Mouse (Mus musculus): ENCODE measurements around the gene Asb1. TPM values are rescaled to one million over a fixed set of nuclear protein-coding genes. Genes with fewer than 3 reads are reported as not detected.

Asb1 gene
- polyA plus RNA-seq (2015; fragmentation: Nextera tagmentation; extraction: Ambion mirVana) = 5.8 and 6.0 TPM in 2 replicates

GRCm38 (mm10) chr1:91540271-91540826 lies at the start of gene Asb1:
Gene Asb1 (plus strand): TSS chr1:91540544.
- ATAC-seq (ENCODE audit: low read depth) = peak; percentile 98
- Histone ChIP-seq H3K27ac (ENCODE audit: low read length) (peak within 1 kb of the TSS; percentile 62), H3K9ac (ENCODE audit: low read length) (peak within 1 kb of the TSS; percentile 81), H3K4me3 (ENCODE audit: low read length) (peak within 1 kb of the TSS; percentile 86), H3K4me1 (replicated peaks; ENCODE audit: control insufficient read depth, insufficient read depth, low read length) (peaks cover 17% of the 10 kb centered on the region), H3K36me3 (ENCODE audit: control insufficient read depth, insufficient read depth, low read length) (peaks cover 2% of the 10 kb centered on the region; the same call in 1 of the 2 replicates), H3K27me3 (ENCODE audit: control insufficient read depth, insufficient read depth, low read depth, low read length) (peaks cover 9% of the 10 kb centered on the region; the same call in 1 of the 2 replicates), H3K9me3 (ENCODE audit: control insufficient read depth, low read length) (no peaks in the 10 kb centered on the region), H3K4me2 (ENCODE audit: low read depth, low read length) (peak within 1 kb of the TSS; percentile 95)
- WGBS = under 1% methylated on average over 41 of the region's 41 CpGs

- Histone ChIP-seq H3K9me3 (ENCODE audit: control insufficient read depth, low read length) (no peaks in the 10 kb centered on the region), H3K4me3 (ENCODE audit: low read length) (no peak overlapping the region), H3K4me1 (replicated peaks; ENCODE audit: control insufficient read depth, insufficient read depth, low read length) (peaks cover 16% of the 10 kb centered on the region), H3K27me3 (ENCODE audit: control insufficient read depth, insufficient read depth, low read depth, low read length) (no peaks in the 10 kb centered on the region), H3K27ac (ENCODE audit: low read length) (no peak overlapping the region), H3K9ac (ENCODE audit: low read length) (no peak overlapping the region), H3K4me2 (ENCODE audit: low read depth, low read length) (no peak overlapping the region), H3K36me3 (ENCODE audit: control insufficient read depth, insufficient read depth, low read length) (no peaks in the 10 kb centered on the region)
- ATAC-seq (ENCODE audit: low read depth) = no peak
- WGBS = 53% methylated on average over 2 of the region's 2 CpGs
Measured at GRCm38 (mm10) chr1:91492740-91493139, 47.6 kb upstream of the Asb1 start.

GRCm38 (mm10) chr1:91493938-91494337 lies 46.4 kb upstream of the Asb1 start:
- H3K27ac ChIP-seq (ENCODE audit: low read length) = no peak overlapping the region
- ATAC-seq (ENCODE audit: low read depth) = peak; percentile 9; the same call in 1 of the 2 replicates

GRCm38 (mm10) chr1:91494457-91495140 lies 45.7 kb upstream of the Asb1 start, which contains the start of gene Traf3ip1:
Gene Traf3ip1 (plus strand): TSS chr1:91494647.
- H3K36me3 ChIP-seq (ENCODE audit: control insufficient read depth, insufficient read depth, low read length) = no peaks in the 10 kb centered on the region
- peak within 1 kb of the TSS; percentile 83 for H3K9ac ChIP-seq (ENCODE audit: low read length)
- no peaks in the 10 kb centered on the region for H3K27me3 ChIP-seq (ENCODE audit: control insufficient read depth, insufficient read depth, low read depth, low read length)
- peak within 1 kb of the TSS; percentile 92 for H3K4me3 ChIP-seq (ENCODE audit: low read length)
- no peaks in the 10 kb centered on the region for H3K9me3 ChIP-seq (ENCODE audit: control insufficient read depth, low read length)
- under 1% methylated on average over 74 of the region's 79 CpGs for WGBS
- H3K4me2 ChIP-seq (ENCODE audit: low read depth, low read length) = peak within 1 kb of the TSS; percentile 75
- peaks cover 16% of the 10 kb centered on the region for H3K4me1 ChIP-seq (replicated peaks; ENCODE audit: control insufficient read depth, insufficient read depth, low read length)
- H3K27ac ChIP-seq (ENCODE audit: low read length) = no peak within 1 kb of the TSS; the same call in 1 of the 2 replicates
- peak; percentile 99 for ATAC-seq (ENCODE audit: low read depth)

More at GRCm38 (mm10) chr1:91493938-91494337, 46.4 kb upstream of the Asb1 start:
- H3K27me3 ChIP-seq (ENCODE audit: control insufficient read depth, insufficient read depth, low read depth, low read length) = no peaks in the 10 kb centered on the region
- peak overlapping the region; percentile 58 for H3K4me2 ChIP-seq (ENCODE audit: low read depth, low read length)
- peak overlapping the region; percentile 83; the same call in 1 of the 2 replicates for H3K9ac ChIP-seq (ENCODE audit: low read length)
- H3K4me3 ChIP-seq (ENCODE audit: low read length) = peak overlapping the region; percentile 92
- no peaks in the 10 kb centered on the region for H3K36me3 ChIP-seq (ENCODE audit: control insufficient read depth, insufficient read depth, low read length)
- WGBS = 41% methylated on average over 3 of the region's 3 CpGs
- peaks cover 16% of the 10 kb centered on the region for H3K4me1 ChIP-seq (replicated peaks; ENCODE audit: control insufficient read depth, insufficient read depth, low read length)
- no peaks in the 10 kb centered on the region for H3K9me3 ChIP-seq (ENCODE audit: control insufficient read depth, low read length)

- no peak for ATAC-seq (ENCODE audit: low read depth)
- 33% methylated on average over 5 of the region's 5 CpGs for WGBS
- Histone ChIP-seq H3K27me3 (ENCODE audit: control insufficient read depth, insufficient read depth, low read depth, low read length) (no peaks in the 10 kb centered on the region), H3K36me3 (ENCODE audit: control insufficient read depth, insufficient read depth, low read length) (no peaks in the 10 kb centered on the region), H3K9ac (ENCODE audit: low read length) (peak overlapping the region; percentile 83), H3K9me3 (ENCODE audit: control insufficient read depth, low read length) (no peaks in the 10 kb centered on the region), H3K4me2 (ENCODE audit: low read depth, low read length) (peak overlapping the region; percentile 75), H3K4me1 (replicated peaks; ENCODE audit: control insufficient read depth, insufficient read depth, low read length) (peaks cover 16% of the 10 kb centered on the region), H3K4me3 (ENCODE audit: low read length) (peak overlapping the region; percentile 92), H3K27ac (ENCODE audit: low read length) (no peak overlapping the region)
Measured at GRCm38 (mm10) chr1:91495321-91495720, 45.0 kb upstream of the Asb1 start.

- Histone ChIP-seq H3K4me2 (ENCODE audit: low read depth, low read length) (no peak overlapping the region), H3K36me3 (ENCODE audit: control insufficient read depth, insufficient read depth, low read length) (peaks cover 3% of the 10 kb centered on the region; the same call in 1 of the 2 replicates), H3K4me1 (replicated peaks; ENCODE audit: control insufficient read depth, insufficient read depth, low read length) (peaks cover 16% of the 10 kb centered on the region), H3K9ac (ENCODE audit: low read length) (no peak overlapping the region), H3K9me3 (ENCODE audit: control insufficient read depth, low read length) (no peaks in the 10 kb centered on the region), H3K27me3 (ENCODE audit: control insufficient read depth, insufficient read depth, low read depth, low read length) (no peaks in the 10 kb centered on the region), H3K27ac (ENCODE audit: low read length) (no peak overlapping the region), H3K4me3 (ENCODE audit: low read length) (no peak overlapping the region)
- ATAC-seq (ENCODE audit: low read depth) = no peak
- 94% methylated on average over 6 of the region's 6 CpGs for WGBS
Measured at GRCm38 (mm10) chr1:91498579-91498978, 41.8 kb upstream of the Asb1 start.

- no peak for ATAC-seq (ENCODE audit: low read depth)
- WGBS = 59% methylated on average over 3 of the region's 3 CpGs
- H3K9ac ChIP-seq (ENCODE audit: low read length) = no peak overlapping the region
- no peaks in the 10 kb centered on the region for H3K9me3 ChIP-seq (ENCODE audit: control insufficient read depth, low read length)
- no peaks in the 10 kb centered on the region for H3K4me1 ChIP-seq (replicated peaks; ENCODE audit: control insufficient read depth, insufficient read depth, low read length)
- H3K27ac ChIP-seq (ENCODE audit: low read length) = no peak overlapping the region
- H3K27me3 ChIP-seq (ENCODE audit: control insufficient read depth, insufficient read depth, low read depth, low read length) = no peaks in the 10 kb centered on the region
- H3K36me3 ChIP-seq (ENCODE audit: control insufficient read depth, insufficient read depth, low read length) = peaks cover 6% of the 10 kb centered on the region; the same call in 1 of the 2 replicates
- H3K4me2 ChIP-seq (ENCODE audit: low read depth, low read length) = no peak overlapping the region
- H3K4me3 ChIP-seq (ENCODE audit: low read length) = no peak overlapping the region
Measured at GRCm38 (mm10) chr1:91504615-91505014, 35.7 kb upstream of the Asb1 start.

- Histone ChIP-seq H3K27me3 (ENCODE audit: control insufficient read depth, insufficient read depth, low read depth, low read length) (no peaks in the 10 kb centered on the region), H3K4me1 (replicated peaks; ENCODE audit: control insufficient read depth, insufficient read depth, low read length) (no peaks in the 10 kb centered on the region), H3K4me2 (ENCODE audit: low read depth, low read length) (no peak overlapping the region), H3K4me3 (ENCODE audit: low read length) (no peak overlapping the region), H3K36me3 (ENCODE audit: control insufficient read depth, insufficient read depth, low read length) (no peaks in the 10 kb centered on the region), H3K9ac (ENCODE audit: low read length) (no peak overlapping the region), H3K9me3 (ENCODE audit: control insufficient read depth, low read length) (no peaks in the 10 kb centered on the region), H3K27ac (ENCODE audit: low read length) (no peak overlapping the region)
- WGBS = 74% methylated on average over 11 of the region's 11 CpGs
- no peak for ATAC-seq (ENCODE audit: low read depth)
Measured at GRCm38 (mm10) chr1:91514916-91515315, 25.4 kb upstream of the Asb1 start.

GRCm38 (mm10) chr1:91515642-91516041 lies 24.7 kb upstream of the Asb1 start:
- no peak overlapping the region for H3K4me3 ChIP-seq (ENCODE audit: low read length)
- whole genome bisulfite sequencing = 69% methylated on average over 6 of the region's 6 CpGs

More at GRCm38 (mm10) chr1:91515642-91516041, 24.7 kb upstream of the Asb1 start:
- no peak overlapping the region for H3K4me2 ChIP-seq (ENCODE audit: low read depth, low read length)
- H3K4me1 ChIP-seq (replicated peaks; ENCODE audit: control insufficient read depth, insufficient read depth, low read length) = no peaks in the 10 kb centered on the region
- ATAC-seq (ENCODE audit: low read depth) = no peak
- no peaks in the 10 kb centered on the region for H3K9me3 ChIP-seq (ENCODE audit: control insufficient read depth, low read length)
- H3K27me3 ChIP-seq (ENCODE audit: control insufficient read depth, insufficient read depth, low read depth, low read length) = no peaks in the 10 kb centered on the region
- no peak overlapping the region for H3K9ac ChIP-seq (ENCODE audit: low read length)
- no peaks in the 10 kb centered on the region for H3K36me3 ChIP-seq (ENCODE audit: control insufficient read depth, insufficient read depth, low read length)
- H3K27ac ChIP-seq (ENCODE audit: low read length) = no peak overlapping the region
